Mouse (Mus musculus): Measurements from ENCODE around the gene Sorbs1.

GRCm38 (mm10) chr19:40407186-40407585, 106.4 kb downstream of the Sorbs1 start:
- no peak for TF ChIP-seq ZNF384 (IDR thresholded peaks at IDR 0.05; ENCODE audit: low read depth, low read length)
- TF ChIP-seq HCFC1 (IDR thresholded peaks at IDR 0.05; ENCODE audit: borderline replicate concordance, insufficient read depth, low read length), result no peak

All from ES-E14 (cell line).